In genomic region chr11:118317129-118317528, GRCm38 (mm10) we compare ENCODE assay signal across 9 mouse cellular contexts. TPM values are rescaled to one million over a fixed set of nuclear protein-coding genes. Genes with fewer than 3 reads are reported as not detected.
DNase-seq lines count a peak whose midpoint lies in the region; ATAC-seq and TF ChIP-seq lines count a peak whose summit lies in the region.
"Had no signal": no experiment of that assay in that cellular context is flagged by ENCODE, and none has a peak within 500 bp of the region (broad histone marks: within the 10 kb centered on the region; RNA-seq: fewer than 3 reads in every experiment).

No protein-coding gene starts in this region.

- H3K4me1 ChIP-seq in kidney, postnatal 0 days (replicated peaks; ENCODE audit: insufficient read depth, low read length), result no peaks in the 10 kb centered on the region; the same call in 1 of the 2 replicates

- no peak for ATAC-seq in kidney, postnatal 0 days (replicated peaks; ENCODE audit: low FRiP score, low read depth)

- no peak overlapping the region for H3K4me2 ChIP-seq in kidney, postnatal 0 days (ENCODE audit: low read length)
- H3K4me2 ChIP-seq: embryonic facial prominence, embryonic 12.5 days had no signal

- H3K36me3 ChIP-seq in kidney, postnatal 0 days (ENCODE audit: insufficient read depth, low read length), result 0 out of 2 replicates have a peak, but pooled peaks cover 22% of the 10 kb centered on the region

- no peak overlapping the region for H3K9ac ChIP-seq in kidney, postnatal 0 days (ENCODE audit: low read depth, low read length)
- H3K9ac ChIP-seq: embryonic facial prominence, embryonic 12.5 days had no signal

- no peaks in the 10 kb centered on the region for H3K27me3 ChIP-seq in kidney, postnatal 0 days (ENCODE audit: insufficient read depth, low read length)
- H3K27me3 ChIP-seq: embryonic facial prominence, embryonic 12.5 days had no signal

- H3K27ac ChIP-seq in kidney, postnatal 0 days, result no peak overlapping the region
- H3K27ac ChIP-seq: embryonic facial prominence, embryonic 12.5 days had no signal

- H3K9me3 ChIP-seq in kidney, postnatal 0 days (replicated peaks; ENCODE audit: low read length), result no peaks in the 10 kb centered on the region
- H3K9me3 ChIP-seq: embryonic facial prominence, embryonic 12.5 days had no signal

- peak; percentile 88 for TF ChIP-seq CTCF in kidney, postnatal 0 days (IDR thresholded peaks at IDR 0.05; ENCODE audit: low read depth)

- no peak overlapping the region for H3K4me3 ChIP-seq in kidney, postnatal 0 days (replicated peaks; ENCODE audit: low read depth, low read length)
- H3K4me3 ChIP-seq: embryonic facial prominence, embryonic 12.5 days had no signal

- peak; percentile 53 for DNase-seq in layer of hippocampus, adult 11-12 months (ENCODE audit: low spot score)
- no peak for DNase-seq in layer of hippocampus, adult 9-11 months
- peak; percentile 41 for DNase-seq in Muller cell, postnatal 12 days (ENCODE audit: inconsistent ontology term)
- peak; percentile 59 for DNase-seq in cerebellum, adult 8-10 months
- DNase-seq in heart, adult 8-10 months (ENCODE audit: low spot score), result peak; percentile 61
- DNase-seq in kidney, postnatal 0 days (ENCODE audit: low spot score), result peak; percentile 87
- DNase-seq in lung, postnatal 14 days, result peak; percentile 69
- peak; percentile 54 for DNase-seq in thymus, postnatal 25 days

- 11% methylated on average over 7 of the region's 7 CpGs for WGBS in kidney, postnatal 0 days

RNA-seq across cellular contexts. Expression of gene Cep295nl, which starts 25.2 kb away (rescaled TPM):
- total RNA-seq in heart, adult 8-10 months (2022), result 1 to 10 TPM in 1 of 4 experiments, under 1 TPM in 3; 0.82 to 1.0 (median 0.88) TPM
- 0.46 and 0.54 TPM in 2 replicates for polyA plus RNA-seq in kidney, postnatal 0 days (2015; fragmentation: Nextera tagmentation; extraction: Ambion mirVana)

RNA-seq across cellular contexts. Expression of gene Usp36, which starts 27.1 kb away (rescaled TPM):
- 10 to 100 TPM; 13.2 to 14.5 (median 13.9) TPM for total RNA-seq in heart, adult 8-10 months (2022)
- polyA plus RNA-seq in kidney, postnatal 0 days (2015; fragmentation: Nextera tagmentation; extraction: Ambion mirVana), result 10.9 and 11.9 TPM in 2 replicates

RNA-seq across cellular contexts. Expression of gene Timp2, which starts 38.4 kb away (rescaled TPM):
- 10 to 100 TPM; 73.9 to 99.6 (median 87.5) TPM for total RNA-seq in heart, adult 8-10 months (2022)
- polyA plus RNA-seq in kidney, postnatal 0 days (2015; fragmentation: Nextera tagmentation; extraction: Ambion mirVana), result 81.0 and 88.4 TPM in 2 replicates
